Mouse (Mus musculus) hindbrain, embryonic 12.5 days (tissue): Measurements from ENCODE around the gene Prkcd. TPM values are rescaled to one million over a fixed set of nuclear protein-coding genes. Genes with fewer than 3 reads are reported as not detected.

Source experiments
- ATAC-seq: fragments of 200-750 bp; cut with Nextera tagmentation; 2 replicates; pipeline ENCODE4 v1.8.0; 2017; ENCODE audit warnings: moderate TSS enrichment; ENCODE audit not compliant: low FRiP score
- H3K27ac ChIP-seq: fragments of 300-500 bp; sonication (generic); 2 replicates; pipeline ENCODE4 v1.5.1; 2016; ENCODE audit warnings: mild to moderate bottlenecking
- H3K27me3 ChIP-seq: fragments of 300-500 bp; sonication (generic); 2 replicates; pipeline ENCODE4 v1.6.1; 2016; ENCODE audit warnings: mild to moderate bottlenecking
- H3K36me3 ChIP-seq: fragments of 300-500 bp; sonication (generic); 2 replicates; pipeline ENCODE4 v1.6.1; 2016; ENCODE audit warnings: mild to moderate bottlenecking
- H3K4me1 ChIP-seq: fragments of 300-500 bp; sonication (generic); 2 replicates; pipeline ENCODE4 v1.6.1; 2016
- H3K4me2 ChIP-seq: fragments of 300-500 bp; sonication (generic); replicated peaks from 2 replicates; pipeline ENCODE4 v1.6.1; 2016; ENCODE audit warnings: mild to moderate bottlenecking
- H3K4me3 ChIP-seq: fragments of 300-500 bp; sonication (generic); 2 replicates; pipeline ENCODE4 v1.5.1; 2016; ENCODE audit warnings: mild to moderate bottlenecking
- H3K9ac ChIP-seq: fragments of 300-500 bp; sonication (generic); 2 replicates; pipeline ENCODE4 v1.6.1; 2016; ENCODE audit warnings: mild to moderate bottlenecking, moderate library complexity
- H3K9me3 ChIP-seq: fragments of 300-500 bp; sonication (generic); replicated peaks from 2 replicates; pipeline ENCODE4 v1.6.1; 2016; ENCODE audit warnings: mild to moderate bottlenecking
- WGBS: fragments of 180-500 bp; shearing (Covaris S2); methylation state at CpG from one replicate; pipeline ENCODE4 v1.1.7; 2016; 5-methylcytosine and 5-hydroxymethylcytosine counted together
- polyA plus RNA-seq: library from polyadenylated mRNA; unstranded; fragments of >200 nt; fragmentation: Nextera tagmentation; extraction: Ambion mirVana; gene quantifications from 2 replicates; pipeline ENCODE4 v1.2.1, GENCODE M21; 2016

The Prkcd gene
- polyA plus RNA-seq, result 42.3 and 44.2 TPM in 2 replicates

- H3K27ac ChIP-seq, result peak within 1 kb of the TSS; percentile 9; the same call in 1 of the 2 replicates
- under 1% methylated on average over 71 of the region's 71 CpGs for WGBS
- peaks cover 25% of the 10 kb centered on the region for H3K4me1 ChIP-seq
- H3K4me3 ChIP-seq, result peak within 1 kb of the TSS; percentile 65
- H3K36me3 ChIP-seq, result no peaks in the 10 kb centered on the region
- ATAC-seq, result peak; percentile 45
- no peaks in the 10 kb centered on the region for H3K9me3 ChIP-seq
- H3K9ac ChIP-seq, result peak within 1 kb of the TSS; percentile 71
- H3K4me2 ChIP-seq, result peak within 1 kb of the TSS; percentile 65
- peaks cover 19% of the 10 kb centered on the region for H3K27me3 ChIP-seq
Observed at GRCm38 (mm10) chr14:30625856-30626726, at the start of gene Prkcd. Gene Prkcd (minus strand): TSS chr14:30626210.

DNA sequence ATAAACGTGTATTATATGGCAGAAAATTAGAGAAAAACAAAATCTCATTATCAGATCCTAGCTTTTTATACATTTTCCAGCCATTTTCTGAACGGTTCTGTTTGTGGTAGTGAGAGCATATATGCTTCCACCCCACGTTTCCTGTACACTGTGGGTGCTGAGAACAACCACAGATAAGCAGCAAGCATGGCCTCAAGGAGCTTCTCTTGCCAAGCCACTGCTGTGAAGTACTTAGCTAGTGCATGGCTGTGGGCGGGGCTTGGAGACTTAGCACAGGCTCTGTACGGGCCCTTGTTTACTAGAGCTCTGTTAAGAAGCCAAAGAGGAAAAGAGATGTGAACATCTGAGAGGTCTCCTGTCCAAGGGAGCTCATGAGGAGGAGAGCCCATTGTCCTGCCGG is 48.9 kb upstream of the Prkcd start:
- WGBS, result 79% methylated on average over 6 of the region's 6 CpGs
- ATAC-seq, result no peak
- H3K27me3 ChIP-seq, result no peaks in the 10 kb centered on the region
- H3K9ac ChIP-seq, result no peak overlapping the region
- H3K36me3 ChIP-seq, result peaks cover 52% of the 10 kb centered on the region
- no peak overlapping the region for H3K4me2 ChIP-seq
- H3K9me3 ChIP-seq, result no peaks in the 10 kb centered on the region
- no peak overlapping the region for H3K27ac ChIP-seq
- no peak overlapping the region for H3K4me3 ChIP-seq
- no peaks in the 10 kb centered on the region for H3K4me1 ChIP-seq

DNA sequence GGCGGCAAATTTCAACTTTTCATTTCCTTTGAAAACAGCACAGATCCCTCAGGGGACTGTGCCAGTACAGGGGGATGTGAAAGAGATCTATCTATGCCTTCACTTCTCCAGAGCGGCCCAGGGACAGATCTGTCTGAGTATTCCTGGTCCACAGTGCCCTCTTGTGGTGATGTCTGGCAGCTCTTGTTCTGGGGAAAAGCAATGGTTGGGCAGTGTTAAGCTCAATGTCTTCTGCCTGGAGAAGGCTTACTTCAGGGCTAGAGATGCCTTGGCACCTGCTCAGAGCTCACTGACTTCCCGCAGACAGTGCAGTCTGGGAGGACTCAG is 45.9 kb upstream of the Prkcd start:
- WGBS, result 12% methylated on average over 3 of the region's 3 CpGs
- H3K9ac ChIP-seq, result no peak overlapping the region
- H3K4me3 ChIP-seq, result no peak overlapping the region
- no peaks in the 10 kb centered on the region for H3K27me3 ChIP-seq
- no peaks in the 10 kb centered on the region for H3K4me1 ChIP-seq
- H3K36me3 ChIP-seq, result peaks cover 54% of the 10 kb centered on the region
- H3K9me3 ChIP-seq, result no peaks in the 10 kb centered on the region
- ATAC-seq, result peak; percentile 67; the same call in 1 of the 2 replicates
- no peak overlapping the region for H3K4me2 ChIP-seq
- no peak overlapping the region for H3K27ac ChIP-seq

DNA sequence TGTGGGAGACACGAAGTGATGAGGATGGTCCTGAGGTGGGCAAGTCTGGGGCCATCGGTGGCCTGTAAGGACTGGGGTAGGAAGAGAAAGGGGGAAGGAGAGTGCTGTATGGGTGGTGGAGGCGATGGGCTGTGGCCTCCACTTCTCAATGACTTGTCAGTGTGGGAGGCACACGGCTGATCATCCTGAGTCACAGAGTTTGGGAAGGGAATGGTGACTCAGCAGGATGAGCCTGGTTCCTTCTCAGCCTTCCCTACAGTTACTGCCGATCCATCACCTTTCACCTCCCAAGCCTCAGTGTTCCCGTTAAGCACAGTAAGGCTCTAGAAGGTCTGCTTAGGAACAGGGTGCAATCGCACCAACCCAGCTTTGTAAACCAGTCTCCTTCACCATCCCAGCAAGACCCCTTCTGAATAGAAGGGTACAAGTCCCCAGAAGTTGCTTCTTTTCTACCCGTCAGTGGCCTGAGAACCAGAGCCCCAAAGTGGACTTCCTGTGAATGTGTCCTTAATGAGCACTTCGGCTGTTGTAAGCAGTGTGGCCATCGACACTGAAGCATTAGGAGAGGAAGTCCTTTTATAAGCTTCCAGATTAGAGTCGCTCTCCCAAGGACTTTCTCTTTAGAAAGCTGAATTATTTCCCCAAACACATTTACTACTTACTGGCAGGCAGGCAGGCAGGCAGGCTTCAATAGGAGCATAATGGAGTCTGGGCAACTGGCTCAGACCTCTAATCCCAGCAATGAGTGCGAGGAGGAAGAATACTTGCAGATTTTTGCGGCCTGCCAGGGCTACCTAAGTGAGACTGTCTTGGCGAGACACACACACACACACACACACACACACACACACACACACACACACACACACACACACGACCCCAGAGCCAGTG is 45.3 kb upstream of the Prkcd start:
- Histone ChIP-seq H3K9ac (no peak overlapping the region), H3K4me2 (no peak overlapping the region), H3K4me1 (no peaks in the 10 kb centered on the region), H3K9me3 (no peaks in the 10 kb centered on the region), H3K4me3 (no peak overlapping the region), H3K27me3 (no peaks in the 10 kb centered on the region), H3K27ac (no peak overlapping the region), H3K36me3 (peaks cover 52% of the 10 kb centered on the region)
- 80% methylated on average over 15 of the region's 15 CpGs for WGBS
- ATAC-seq, result no peak

- Histone ChIP-seq H3K27ac (no peak overlapping the region), H3K4me2 (no peak overlapping the region), H3K27me3 (no peaks in the 10 kb centered on the region), H3K9me3 (no peaks in the 10 kb centered on the region), H3K36me3 (peaks cover 55% of the 10 kb centered on the region), H3K4me1 (no peaks in the 10 kb centered on the region), H3K9ac (no peak overlapping the region), H3K4me3 (no peak overlapping the region)
- WGBS, result 92% methylated on average over 6 of the region's 6 CpGs
- ATAC-seq, result no peak
Observed at GRCm38 (mm10) chr14:30670161-30670560, 44.2 kb upstream of the Prkcd start.

DNA sequence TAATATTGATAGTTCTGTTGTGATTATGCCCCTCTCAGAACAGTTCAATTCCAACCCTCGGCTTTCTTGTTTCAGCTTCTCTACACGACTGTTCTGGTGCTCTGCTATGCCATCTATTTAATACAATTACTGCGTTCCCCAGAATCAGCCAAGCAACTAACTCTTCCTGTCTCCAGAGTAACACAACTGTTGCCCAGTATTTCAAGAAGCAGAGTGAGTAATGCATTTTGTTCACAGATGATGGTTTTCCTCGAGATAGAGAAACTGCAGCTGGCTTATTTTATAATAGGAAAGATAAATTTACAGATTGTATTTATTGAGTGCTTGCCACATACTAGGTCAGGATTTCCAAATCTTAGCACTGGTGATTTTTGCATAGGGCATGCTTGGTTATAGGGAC is 40.6 kb upstream of the Prkcd start:
- peaks cover 65% of the 10 kb centered on the region for H3K36me3 ChIP-seq

DNA sequence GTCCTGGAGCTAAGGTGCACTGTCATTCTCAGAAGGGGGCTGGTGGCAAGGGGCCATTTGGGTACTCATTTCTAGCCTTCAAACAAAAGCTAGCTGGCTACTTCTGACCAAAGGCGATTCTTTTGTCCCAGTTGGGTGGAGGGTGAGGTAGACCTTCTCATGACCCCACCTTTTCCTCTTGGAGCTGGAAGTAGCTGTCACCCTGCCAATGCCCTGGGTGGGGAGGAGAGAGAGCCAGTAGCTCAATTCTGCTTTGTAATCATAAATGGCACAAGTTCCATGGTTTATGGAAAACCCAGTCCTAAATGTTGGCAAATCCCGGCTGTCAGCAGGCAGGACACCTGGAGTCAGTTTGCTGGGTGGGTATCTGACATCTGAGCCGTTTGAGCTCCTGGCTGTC is 40.1 kb upstream of the Prkcd start:
- ATAC-seq, result no peak
- no peaks in the 10 kb centered on the region for H3K9me3 ChIP-seq
- peaks cover 70% of the 10 kb centered on the region for H3K36me3 ChIP-seq

More for the DNA sequence above, 40.6 kb upstream of the Prkcd start:
- Histone ChIP-seq H3K4me1 (no peaks in the 10 kb centered on the region), H3K27ac (no peak overlapping the region), H3K27me3 (no peaks in the 10 kb centered on the region), H3K4me3 (no peak overlapping the region), H3K4me2 (no peak overlapping the region), H3K9me3 (no peaks in the 10 kb centered on the region), H3K9ac (no peak overlapping the region)
- 92% methylated on average over 4 of the region's 4 CpGs for WGBS
- no peak for ATAC-seq

DNA sequence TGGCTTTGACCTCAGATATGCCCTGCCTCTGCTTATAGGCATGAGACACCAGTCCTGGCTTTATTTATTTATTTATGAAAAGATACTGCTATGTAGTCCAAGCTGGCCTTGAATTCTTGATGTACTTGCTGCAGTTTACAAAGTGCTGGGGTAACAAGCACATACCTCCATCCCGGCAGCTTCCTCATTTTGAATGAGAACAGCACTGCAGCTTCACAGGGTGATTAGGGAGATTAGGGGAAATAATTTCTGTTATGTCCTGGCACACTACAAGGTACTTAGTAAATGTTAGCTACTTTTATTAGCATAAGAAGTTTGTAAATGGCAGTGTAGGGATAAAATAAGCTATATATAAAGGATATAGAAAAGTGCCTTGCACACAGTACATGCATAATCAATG is 29.5 kb upstream of the Prkcd start:
- Histone ChIP-seq H3K27ac (no peak overlapping the region), H3K27me3 (no peaks in the 10 kb centered on the region), H3K36me3 (peaks cover 11% of the 10 kb centered on the region), H3K4me1 (peaks cover 6% of the 10 kb centered on the region; the same call in 1 of the 2 replicates), H3K4me2 (no peak overlapping the region), H3K9me3 (no peaks in the 10 kb centered on the region), H3K4me3 (no peak overlapping the region), H3K9ac (no peak overlapping the region)
- no peak for ATAC-seq
- WGBS, result 97% methylated on average over 1 of the region's 1 CpGs

More for the DNA sequence above, 40.1 kb upstream of the Prkcd start:
- Histone ChIP-seq H3K4me1 (no peaks in the 10 kb centered on the region), H3K4me2 (no peak overlapping the region), H3K27ac (no peak overlapping the region), H3K9ac (no peak overlapping the region), H3K4me3 (no peak overlapping the region), H3K27me3 (no peaks in the 10 kb centered on the region)
- WGBS, result 79% methylated on average over 3 of the region's 3 CpGs

- 50% methylated on average over 4 of the region's 4 CpGs for WGBS
- peak overlapping the region; percentile 94 for H3K9ac ChIP-seq
Observed at GRCm38 (mm10) chr14:30654691-30655228, 28.8 kb upstream of the Prkcd start.

DNA sequence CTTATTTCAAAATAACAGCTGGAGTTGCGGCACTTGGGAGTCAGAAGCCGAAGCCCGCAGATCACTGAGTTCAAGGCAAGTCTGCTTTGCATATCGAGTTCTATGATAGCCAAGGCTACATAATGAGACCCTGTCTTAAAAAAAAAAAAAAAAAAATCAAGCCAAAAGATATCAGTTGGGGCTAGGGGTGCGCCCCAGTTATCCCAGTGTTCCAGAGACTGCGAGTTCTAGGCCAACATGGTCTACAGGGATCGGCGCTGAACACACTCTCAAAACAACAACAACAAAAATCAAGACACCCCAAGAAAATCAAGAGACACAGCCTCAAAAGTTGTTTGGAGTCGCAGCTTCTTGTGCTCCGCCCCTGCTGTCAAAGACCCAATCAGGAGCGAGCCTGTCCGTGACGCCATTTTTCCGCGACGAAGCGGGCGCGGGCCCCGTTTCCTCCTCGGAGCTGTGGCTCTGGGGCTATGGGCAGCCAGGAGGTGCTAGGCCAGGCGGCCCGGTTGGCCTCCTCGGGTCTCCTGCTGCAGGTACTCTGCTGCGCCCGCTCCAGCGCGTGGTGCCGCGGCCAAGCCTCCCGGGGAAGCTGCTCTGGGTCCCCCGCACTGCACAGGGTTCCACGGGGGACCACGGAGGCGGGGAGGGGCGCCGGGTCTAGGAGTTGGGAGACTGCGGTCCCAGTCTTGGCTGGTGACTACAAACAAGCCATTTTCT is 28.1 kb upstream of the Prkcd start, which contains the start of gene Rft1:
Rft1 (plus strand) TSS at position 418 of the 717 bp plus-strand sequence.
- Histone ChIP-seq H3K4me1 (peaks cover 6% of the 10 kb centered on the region; the same call in 1 of the 2 replicates), H3K9me3 (no peaks in the 10 kb centered on the region), H3K4me2 (peak within 1 kb of the TSS; percentile 69), H3K4me3 (peak within 1 kb of the TSS; percentile 90), H3K27ac (peak within 1 kb of the TSS; percentile 83), H3K27me3 (no peaks in the 10 kb centered on the region), H3K9ac (peak within 1 kb of the TSS; percentile 94), H3K36me3 (peaks cover 3% of the 10 kb centered on the region)
- ATAC-seq, result peak; percentile 90
- 3% methylated on average over 38 of the region's 38 CpGs for WGBS

More at GRCm38 (mm10) chr14:30654691-30655228, 28.8 kb upstream of the Prkcd start:
- peak overlapping the region; percentile 90 for H3K4me3 ChIP-seq
- H3K27me3 ChIP-seq, result no peaks in the 10 kb centered on the region
- H3K4me2 ChIP-seq, result peak overlapping the region; percentile 69
- ATAC-seq, result no peak
- H3K9me3 ChIP-seq, result no peaks in the 10 kb centered on the region
- peaks cover 6% of the 10 kb centered on the region; the same call in 1 of the 2 replicates for H3K4me1 ChIP-seq
- peak overlapping the region; percentile 83; the same call in 1 of the 2 replicates for H3K27ac ChIP-seq
- H3K36me3 ChIP-seq, result peaks cover 5% of the 10 kb centered on the region

DNA sequence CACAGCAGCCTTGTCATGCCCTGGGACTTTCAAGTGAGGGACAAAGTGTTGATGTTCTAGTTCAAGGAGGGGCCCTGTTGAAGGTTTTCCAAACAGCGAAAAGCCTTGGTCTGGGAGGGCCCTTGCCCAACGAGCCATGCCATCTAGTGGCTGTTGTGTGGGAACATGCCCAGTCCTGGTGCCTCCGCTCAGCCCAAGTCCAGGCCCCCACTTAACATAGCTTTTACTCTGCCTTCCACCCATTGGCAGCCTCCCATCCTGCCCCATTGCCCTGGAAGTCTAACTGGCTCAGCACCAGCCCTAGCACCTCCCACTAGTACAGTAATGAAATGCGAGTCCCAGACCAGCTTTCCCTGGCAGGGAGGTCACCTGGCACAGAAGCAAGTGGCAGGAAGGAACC is 25.0 kb upstream of the Prkcd start:
- H3K4me1 ChIP-seq, result peaks cover 6% of the 10 kb centered on the region; the same call in 1 of the 2 replicates
- no peak overlapping the region for H3K4me2 ChIP-seq
- H3K9ac ChIP-seq, result no peak overlapping the region
- no peaks in the 10 kb centered on the region for H3K36me3 ChIP-seq
- WGBS, result 30% methylated on average over 4 of the region's 4 CpGs
- H3K9me3 ChIP-seq, result no peaks in the 10 kb centered on the region
- no peak overlapping the region for H3K4me3 ChIP-seq
- no peak for ATAC-seq
- no peaks in the 10 kb centered on the region for H3K27me3 ChIP-seq
- no peak overlapping the region for H3K27ac ChIP-seq
